Mouse (Mus musculus) testis, adult 2 months (tissue): ENCODE results near the gene U2af2.

ENCODE experiments used
- CTCF ChIP-seq: fragments of 200-500 bp; IDR thresholded peaks from 2 replicates; pipeline ENCODE4 v1.5.1; 2012; ENCODE audit warnings: low read depth, mild to moderate bottlenecking, inconsistent platforms, low read length, moderate library complexity; ENCODE audit not compliant: control insufficient read depth, insufficient read depth, insufficient replicate concordance
- POLR2A ChIP-seq: fragments of 200-500 bp; IDR thresholded peaks from 2 replicates; pipeline ENCODE4 v1.6.1; 2012; ENCODE audit warnings: low read depth, mild to moderate bottlenecking, inconsistent platforms, low read length, moderate library complexity; ENCODE audit not compliant: control insufficient read depth

- TF ChIP-seq POLR2A (no peak), CTCF (no peak)
Observed at GRCm38 (mm10) chr7:5029946-5030345, 32.0 kb upstream of the U2af2 start.
